7 mouse cellular contexts compared by ENCODE assay signal in the genomic region with DNA sequence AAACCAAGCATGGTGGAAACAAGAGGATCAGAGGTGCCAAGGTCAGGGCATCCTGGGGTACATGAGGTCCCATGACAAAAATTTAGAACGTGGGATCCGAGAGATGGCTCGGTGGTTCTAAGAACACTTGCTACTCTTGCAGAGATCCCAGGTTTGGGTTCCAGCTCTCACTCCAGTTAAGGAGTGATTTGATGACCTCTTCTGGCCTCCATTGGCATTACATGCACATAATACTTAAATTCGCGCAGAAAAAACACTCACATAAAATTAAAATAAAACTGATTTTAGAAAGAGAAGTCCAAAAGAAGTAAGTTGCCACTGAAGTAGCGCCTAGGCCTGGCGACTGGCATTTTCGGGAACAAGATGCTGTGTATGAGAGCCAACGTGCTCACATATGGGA. TPM values are rescaled to one million over a fixed set of nuclear protein-coding genes. Genes with fewer than 3 reads are reported as not detected.
DNase-seq lines count a peak whose midpoint lies in the region; ATAC-seq and TF ChIP-seq lines count a peak whose summit lies in the region.

No protein-coding gene starts in this region.

- no peak for ATAC-seq in hindbrain, embryonic 11.5 days (ENCODE audit: low FRiP score)
- ATAC-seq in hindbrain, embryonic 12.5 days (ENCODE audit: low FRiP score) = no peak
- no peak; the same call in 1 of the 2 replicates for ATAC-seq in limb, embryonic 14.5 days (ENCODE audit: low FRiP score, low read depth)

- H3K27me3 ChIP-seq in hindbrain, embryonic 11.5 days (ENCODE audit: control insufficient read depth, insufficient read depth, low read length) = no peaks in the 10 kb centered on the region
- H3K27me3 ChIP-seq in hindbrain, embryonic 12.5 days = no peaks in the 10 kb centered on the region
- H3K27me3 ChIP-seq in limb, embryonic 14.5 days (ENCODE audit: control insufficient read depth, insufficient read depth, low read length) = no peaks in the 10 kb centered on the region

- H3K27ac ChIP-seq in hindbrain, embryonic 11.5 days (ENCODE audit: low read depth, low read length) = no peak overlapping the region
- no peak overlapping the region for H3K27ac ChIP-seq in hindbrain, embryonic 12.5 days
- no peak overlapping the region for H3K27ac ChIP-seq in limb, embryonic 14.5 days (replicated peaks; ENCODE audit: low read depth, low read length)

- no peak overlapping the region for H3K4me3 ChIP-seq in hindbrain, embryonic 11.5 days (ENCODE audit: low read depth, low read length)
- H3K4me3 ChIP-seq in hindbrain, embryonic 12.5 days = no peak overlapping the region
- no peak overlapping the region for H3K4me3 ChIP-seq in limb, embryonic 14.5 days (replicated peaks; ENCODE audit: low read length)

- 67% methylated on average over 9 of the region's 9 CpGs for WGBS in hindbrain, embryonic 11.5 days
- 60% methylated on average over 9 of the region's 9 CpGs for WGBS in hindbrain, embryonic 12.5 days
- WGBS in limb, embryonic 14.5 days = 63% methylated on average over 9 of the region's 9 CpGs

- no peaks in the 10 kb centered on the region for H3K4me1 ChIP-seq in hindbrain, embryonic 11.5 days (replicated peaks; ENCODE audit: control insufficient read depth, insufficient read depth, low read length)
- no peaks in the 10 kb centered on the region for H3K4me1 ChIP-seq in hindbrain, embryonic 12.5 days
- H3K4me1 ChIP-seq in limb, embryonic 14.5 days (ENCODE audit: control insufficient read depth, insufficient read depth, low read length) = no peaks in the 10 kb centered on the region

- no peaks in the 10 kb centered on the region for H3K9me3 ChIP-seq in hindbrain, embryonic 11.5 days (ENCODE audit: control insufficient read depth, low read length)
- no peaks in the 10 kb centered on the region for H3K9me3 ChIP-seq in hindbrain, embryonic 12.5 days (replicated peaks)
- no peaks in the 10 kb centered on the region for H3K9me3 ChIP-seq in limb, embryonic 14.5 days (ENCODE audit: control insufficient read depth, low read length)

- TF ChIP-seq POLR2A in limb, embryonic 14.5 days (IDR thresholded peaks at IDR 0.05; ENCODE audit: borderline replicate concordance, extremely low read depth, insufficient read depth, insufficient read length) = no peak

- no peak overlapping the region for H3K9ac ChIP-seq in hindbrain, embryonic 11.5 days (ENCODE audit: low read depth, low read length)
- no peak overlapping the region for H3K9ac ChIP-seq in hindbrain, embryonic 12.5 days
- no peak overlapping the region for H3K9ac ChIP-seq in limb, embryonic 14.5 days (ENCODE audit: low read depth, low read length, severe bottlenecking)

- H3K36me3 ChIP-seq in hindbrain, embryonic 11.5 days (ENCODE audit: control insufficient read depth, insufficient read depth, low read length) = no peaks in the 10 kb centered on the region
- H3K36me3 ChIP-seq in hindbrain, embryonic 12.5 days = no peaks in the 10 kb centered on the region
- no peaks in the 10 kb centered on the region for H3K36me3 ChIP-seq in limb, embryonic 14.5 days (ENCODE audit: control insufficient read depth, insufficient read depth, low read length)

- H3K4me2 ChIP-seq in hindbrain, embryonic 11.5 days (replicated peaks; ENCODE audit: low read depth, low read length) = no peak overlapping the region
- H3K4me2 ChIP-seq in hindbrain, embryonic 12.5 days (replicated peaks) = no peak overlapping the region
- H3K4me2 ChIP-seq in limb, embryonic 14.5 days (replicated peaks; ENCODE audit: low read depth, low read length, severe bottlenecking) = no peak overlapping the region

- peak; percentile 49 for DNase-seq in hindbrain, embryonic 11.5 days (ENCODE audit: low spot score)
- peak; percentile 38 for DNase-seq in right cerebral cortex, postnatal 14 days
- DNase-seq in right cerebral cortex, postnatal 25 days = no peak
- DNase-seq in cerebellum, adult 9-11 months = peak; percentile 14
- peak; percentile 66 for DNase-seq in limb, embryonic 14.5 days (ENCODE audit: low spot score)
- DNase-seq in T-cell, adult 2 months (ENCODE audit: low spot score) = no peak

RNA-seq across cellular contexts. Expression of a gene that starts 4.4 kb away (rescaled TPM):
- polyA plus RNA-seq in hindbrain, embryonic 11.5 days (2014; fragmentation: Nextera tagmentation; extraction: Ambion mirVana) = 0.37 and 0.47 TPM in 2 replicates
- 0.74 and 0.78 TPM in 2 replicates for polyA plus RNA-seq in hindbrain, embryonic 12.5 days (2016; fragmentation: Nextera tagmentation; extraction: Ambion mirVana)
- 0.10 and 0.14 TPM in 2 replicates for polyA plus RNA-seq in limb, embryonic 14.5 days (2012; rRNA removed)
- polyA plus RNA-seq in limb, embryonic 14.5 days (2014; fragmentation: Nextera tagmentation; extraction: Ambion mirVana) = 0.15 TPM in 2 replicates

RNA-seq across cellular contexts. Expression of a gene that starts 12.2 kb away (rescaled TPM):
- not detected in 2 replicates for polyA plus RNA-seq in hindbrain, embryonic 11.5 days (2014; fragmentation: Nextera tagmentation; extraction: Ambion mirVana)
- polyA plus RNA-seq in hindbrain, embryonic 12.5 days (2016; fragmentation: Nextera tagmentation; extraction: Ambion mirVana) = 0.47 TPM in 1 of 2 replicates, not detected in the other
- polyA plus RNA-seq in limb, embryonic 14.5 days (2012; rRNA removed) = not detected in 2 replicates
- polyA plus RNA-seq in limb, embryonic 14.5 days (2014; fragmentation: Nextera tagmentation; extraction: Ambion mirVana) = not detected in 2 replicates

RNA-seq across cellular contexts. Expression of a gene that starts 15.8 kb away (rescaled TPM):
- polyA plus RNA-seq in hindbrain, embryonic 11.5 days (2014; fragmentation: Nextera tagmentation; extraction: Ambion mirVana) = 19.0 and 22.2 TPM in 2 replicates
- polyA plus RNA-seq in hindbrain, embryonic 12.5 days (2016; fragmentation: Nextera tagmentation; extraction: Ambion mirVana) = 15.4 and 18.2 TPM in 2 replicates
- 20.4 and 25.5 TPM in 2 replicates for polyA plus RNA-seq in limb, embryonic 14.5 days (2012; rRNA removed)
- polyA plus RNA-seq in limb, embryonic 14.5 days (2014; fragmentation: Nextera tagmentation; extraction: Ambion mirVana) = 33.8 and 39.0 TPM in 2 replicates

RNA-seq across cellular contexts. Expression of a gene that starts 15.9 kb away (rescaled TPM):
- 32.5 and 39.7 TPM in 2 replicates for polyA plus RNA-seq in hindbrain, embryonic 11.5 days (2014; fragmentation: Nextera tagmentation; extraction: Ambion mirVana)
- 40.3 and 45.3 TPM in 2 replicates for polyA plus RNA-seq in hindbrain, embryonic 12.5 days (2016; fragmentation: Nextera tagmentation; extraction: Ambion mirVana)
- 56.3 and 57.0 TPM in 2 replicates for polyA plus RNA-seq in limb, embryonic 14.5 days (2012; rRNA removed)
- polyA plus RNA-seq in limb, embryonic 14.5 days (2014; fragmentation: Nextera tagmentation; extraction: Ambion mirVana) = 45.0 and 52.1 TPM in 2 replicates

RNA-seq across cellular contexts. Expression of a gene that starts 33.4 kb away (rescaled TPM):
- polyA plus RNA-seq in hindbrain, embryonic 11.5 days (2014; fragmentation: Nextera tagmentation; extraction: Ambion mirVana) = 63.2 and 71.2 TPM in 2 replicates
- polyA plus RNA-seq in hindbrain, embryonic 12.5 days (2016; fragmentation: Nextera tagmentation; extraction: Ambion mirVana) = 62.5 and 69.9 TPM in 2 replicates
- 36.6 and 38.2 TPM in 2 replicates for polyA plus RNA-seq in limb, embryonic 14.5 days (2012; rRNA removed)
- 64.2 and 69.2 TPM in 2 replicates for polyA plus RNA-seq in limb, embryonic 14.5 days (2014; fragmentation: Nextera tagmentation; extraction: Ambion mirVana)

Comparison
In these comparisons a context has a peak if more than half of its experiments do, and no peak if none do; other contexts are left out.
1. DNase-seq: peak in hindbrain, embryonic 11.5 days (single experiment), right cerebral cortex, postnatal 14 days (single experiment), cerebellum, adult 9-11 months (single experiment) and limb, embryonic 14.5 days (single experiment); none in right cerebral cortex, postnatal 25 days (single experiment) and T-cell, adult 2 months (single experiment).